Mouse (Mus musculus) forebrain, embryonic 12.5 days (tissue): ENCODE measurements around the gene Fcer1g. TPM values are rescaled to one million over a fixed set of nuclear protein-coding genes. Genes with fewer than 3 reads are reported as not detected.

Experiments
- ATAC-seq: fragments of 200-750 bp; cut with Nextera tagmentation; 2 replicates; pipeline ENCODE4 v1.8.0; 2017; ENCODE audit warnings: moderate TSS enrichment; ENCODE audit not compliant: low FRiP score
- H3K27ac ChIP-seq: fragments of 300-500 bp; sonication (generic); 2 replicates; pipeline ENCODE4 v1.5.1; 2016; ENCODE audit warnings: mild to moderate bottlenecking
- H3K27me3 ChIP-seq: fragments of 300-500 bp; sonication (generic); 2 replicates; pipeline ENCODE4 v1.6.1; 2016; ENCODE audit warnings: mild to moderate bottlenecking
- H3K36me3 ChIP-seq: fragments of 300-500 bp; sonication (generic); replicated peaks from 2 replicates; pipeline ENCODE4 v1.6.1; 2016; ENCODE audit warnings: mild to moderate bottlenecking
- H3K4me1 ChIP-seq: fragments of 300-500 bp; sonication (generic); 2 replicates; pipeline ENCODE4 v1.6.1; 2016
- H3K4me2 ChIP-seq: fragments of 300-500 bp; sonication (generic); 2 replicates; pipeline ENCODE4 v1.6.1; 2016; ENCODE audit warnings: mild to moderate bottlenecking, moderate library complexity
- H3K4me3 ChIP-seq: fragments of 300-500 bp; sonication (generic); replicated peaks from 2 replicates; pipeline ENCODE4 v1.5.1; 2016; ENCODE audit warnings: mild to moderate bottlenecking
- H3K9ac ChIP-seq: fragments of 300-500 bp; sonication (generic); 2 replicates; pipeline ENCODE4 v1.6.1; 2016; ENCODE audit warnings: mild to moderate bottlenecking
- H3K9me3 ChIP-seq: fragments of 300-500 bp; sonication (generic); 2 replicates; pipeline ENCODE4 v1.6.1; 2016
- WGBS: fragments of 180-500 bp; shearing (Covaris S2); methylation state at CpG from one replicate; pipeline ENCODE4 v1.1.7; 2016; 5-methylcytosine and 5-hydroxymethylcytosine counted together
- polyA plus RNA-seq: library from polyadenylated mRNA; unstranded; fragments of >200 nt; fragmentation: Nextera tagmentation; extraction: Ambion mirVana; gene quantifications from 2 replicates; pipeline ENCODE4 v1.2.1, GENCODE M21; 2016

Gene Fcer1g
- polyA plus RNA-seq, 1 experiment from 2014 or later: 15.3 TPM

DNA sequence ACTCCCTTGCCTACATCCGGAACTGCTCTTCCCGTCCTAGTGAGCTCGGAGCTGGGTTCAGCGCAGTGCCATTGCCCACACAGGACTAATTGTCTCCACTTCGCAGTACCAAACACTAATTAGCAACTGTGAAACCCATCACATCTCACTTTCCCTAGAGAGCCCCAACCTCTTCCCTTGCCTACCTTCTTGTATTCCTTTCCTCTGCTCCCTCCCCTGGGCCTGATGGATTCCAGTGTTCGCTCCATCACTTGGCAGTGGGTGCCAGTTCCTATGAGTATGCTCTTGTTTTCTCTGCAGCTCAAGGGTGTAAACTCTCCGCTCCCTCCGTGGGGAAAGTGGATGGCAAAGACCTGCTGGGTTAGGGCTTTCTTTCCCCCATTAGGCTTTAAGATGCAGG lies 48.5 kb downstream of the Fcer1g start:
- Histone ChIP-seq H3K9me3 (no peaks in the 10 kb centered on the region), H3K4me3 (no peak overlapping the region), H3K27ac (no peak overlapping the region), H3K4me2 (no peak overlapping the region), H3K36me3 (no peaks in the 10 kb centered on the region), H3K27me3 (peaks cover 9% of the 10 kb centered on the region; the same call in 1 of the 2 replicates), H3K9ac (no peak overlapping the region), H3K4me1 (peaks cover 20% of the 10 kb centered on the region)
- 61% methylated on average over 8 of the region's 8 CpGs for WGBS
- no peak for ATAC-seq

DNA sequence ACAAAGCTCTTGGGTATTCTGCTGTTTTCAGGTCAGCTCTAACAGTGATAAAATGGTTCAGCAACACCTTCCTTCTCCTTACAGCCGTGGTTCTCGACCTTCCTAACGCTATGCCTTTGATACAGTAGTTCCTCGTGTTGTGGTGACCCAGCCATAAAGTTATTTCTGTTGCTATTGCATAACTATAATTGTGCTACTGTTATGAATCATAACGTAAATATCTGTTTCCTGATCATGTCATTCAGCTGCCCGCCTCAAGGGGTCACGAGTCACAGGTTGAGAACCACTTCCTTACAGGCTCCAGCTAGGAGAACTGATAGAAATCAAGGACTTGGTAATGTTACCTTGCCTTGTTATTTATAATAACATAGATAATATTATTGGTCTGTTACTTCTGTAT lies 49.9 kb downstream of the Fcer1g start:
- Histone ChIP-seq H3K36me3 (no peaks in the 10 kb centered on the region), H3K9ac (no peak overlapping the region), H3K4me3 (no peak overlapping the region), H3K27ac (no peak overlapping the region), H3K9me3 (no peaks in the 10 kb centered on the region), H3K4me2 (no peak overlapping the region), H3K27me3 (0 out of 2 replicates have a peak, but pooled peaks cover 7% of the 10 kb centered on the region), H3K4me1 (peaks cover 14% of the 10 kb centered on the region)
- WGBS: 89% methylated on average over 7 of the region's 7 CpGs
- ATAC-seq: no peak

DNA sequence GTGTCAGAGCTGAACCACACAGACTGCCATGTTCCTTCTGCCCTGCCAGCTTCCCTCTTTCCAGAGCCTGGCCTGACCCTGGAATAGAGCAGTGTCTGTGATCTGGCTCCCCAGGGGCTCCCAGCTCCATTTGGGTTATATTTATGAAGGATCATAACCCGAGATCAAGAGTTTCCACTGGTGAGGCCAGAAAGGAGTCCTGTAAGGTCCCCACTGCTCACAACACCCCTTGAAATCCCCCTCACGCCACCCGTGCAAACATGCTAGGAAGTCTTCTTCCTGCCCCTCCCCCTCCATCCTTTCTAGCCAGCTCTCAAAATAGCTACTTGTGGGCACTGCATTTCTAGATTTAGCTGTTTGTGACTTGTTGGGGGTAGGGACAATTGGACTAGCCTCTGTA lies 50.5 kb downstream of the Fcer1g start:
- WGBS: 77% methylated on average over 3 of the region's 3 CpGs
- Histone ChIP-seq H3K27ac (no peak overlapping the region), H3K9me3 (no peaks in the 10 kb centered on the region), H3K36me3 (no peaks in the 10 kb centered on the region), H3K4me3 (no peak overlapping the region), H3K9ac (no peak overlapping the region), H3K4me2 (no peak overlapping the region), H3K27me3 (0 out of 2 replicates have a peak, but pooled peaks cover 7% of the 10 kb centered on the region), H3K4me1 (peaks cover 7% of the 10 kb centered on the region)
- no peak for ATAC-seq

DNA sequence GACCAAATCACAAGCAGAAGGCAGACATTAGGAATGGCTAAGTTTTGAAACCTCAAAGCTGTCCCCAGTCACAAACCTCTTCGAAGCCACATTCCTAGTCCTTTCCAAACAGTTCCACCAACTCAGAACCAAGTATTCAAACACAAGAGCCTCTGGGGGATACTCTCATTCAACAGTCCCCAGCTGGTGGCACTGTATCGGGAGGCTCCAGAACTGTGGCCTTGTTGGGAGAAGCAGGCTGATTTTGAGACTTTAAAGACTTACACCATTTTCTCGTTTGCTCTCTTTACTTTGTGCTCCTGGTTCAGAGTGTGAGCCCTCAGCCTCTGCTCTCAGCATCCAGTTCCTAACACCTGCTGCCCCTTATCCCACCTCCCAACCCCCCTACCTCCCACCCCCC lies 51.1 kb downstream of the Fcer1g start:
- WGBS: 81% methylated on average over 3 of the region's 3 CpGs
- Histone ChIP-seq H3K27ac (no peak overlapping the region), H3K4me3 (no peak overlapping the region), H3K27me3 (0 out of 2 replicates have a peak, but pooled peaks cover 7% of the 10 kb centered on the region), H3K9ac (no peak overlapping the region), H3K4me2 (no peak overlapping the region), H3K4me1 (peaks cover under 1% of the 10 kb centered on the region), H3K36me3 (no peaks in the 10 kb centered on the region), H3K9me3 (no peaks in the 10 kb centered on the region)
- no peak for ATAC-seq

Other genes starting within 250 kb of the Fcer1g start
- 0.26 and 0.31 TPM in 2 replicates for gene Fcgr4, start 215.4 kb downstream of the Fcer1g start, polyA plus RNA-seq
- 4.8 and 4.9 TPM in 2 replicates for gene Fcgr3, start 169.4 kb downstream of the Fcer1g start, polyA plus RNA-seq
- 3.9 and 5.2 TPM in 2 replicates for gene Cfap126, start 120.4 kb downstream of the Fcer1g start, polyA plus RNA-seq
- 218 and 236 TPM in 2 replicates for gene Sdhc, start 83.8 kb downstream of the Fcer1g start, polyA plus RNA-seq
- gene Mpz, start 83.7 kb downstream of the Fcer1g start, polyA plus RNA-seq: 0.54 and 1.0 TPM in 2 replicates
- gene Pcp4l1, start 38.1 kb downstream of the Fcer1g start, polyA plus RNA-seq: 6.7 and 7.0 TPM in 2 replicates
- 0.22 and 0.23 TPM in 2 replicates for gene Nr1i3, start 20.4 kb downstream of the Fcer1g start, polyA plus RNA-seq
- gene Tomm40l, start 11.9 kb downstream of the Fcer1g start, polyA plus RNA-seq: 29.4 and 31.6 TPM in 2 replicates
- gene Apoa2, start 9.3 kb downstream of the Fcer1g start, polyA plus RNA-seq: 1.5 and 2.6 TPM in 2 replicates
- 8.9 TPM in 2 replicates for gene Adamts4, start 16.1 kb upstream of the Fcer1g start, polyA plus RNA-seq
- gene Ndufs2, start 17.0 kb upstream of the Fcer1g start, polyA plus RNA-seq: 209 and 213 TPM in 2 replicates
- gene B4galt3, start 36.0 kb upstream of the Fcer1g start, polyA plus RNA-seq: 78.1 and 78.6 TPM in 2 replicates
- gene Ppox, start 46.8 kb upstream of the Fcer1g start, polyA plus RNA-seq: 58.7 and 68.0 TPM in 2 replicates
- gene Usp21, start 53.6 kb upstream of the Fcer1g start, polyA plus RNA-seq: 119 and 125 TPM in 2 replicates
- gene Ufc1, start 60.7 kb upstream of the Fcer1g start, polyA plus RNA-seq: 94.8 and 98.4 TPM in 2 replicates
- 48.5 and 51.0 TPM in 2 replicates for gene Dedd, start 94.8 kb upstream of the Fcer1g start, polyA plus RNA-seq
- 46.4 and 48.7 TPM in 2 replicates for gene Nit1, start 111.3 kb upstream of the Fcer1g start, polyA plus RNA-seq
- gene Pfdn2, start 111.3 kb upstream of the Fcer1g start, polyA plus RNA-seq: 167 and 178 TPM in 2 replicates
- gene Klhdc9, start 126.4 kb upstream of the Fcer1g start, polyA plus RNA-seq: 2.5 and 2.6 TPM in 2 replicates
- 1.0 and 1.1 TPM in 2 replicates for gene Nectin4, start 135.7 kb upstream of the Fcer1g start, polyA plus RNA-seq
- 0.69 and 0.75 TPM in 2 replicates for gene Arhgap30, start 154.6 kb upstream of the Fcer1g start, polyA plus RNA-seq
- gene Usf1, start 176.9 kb upstream of the Fcer1g start, polyA plus RNA-seq: 175 and 190 TPM in 2 replicates
- 9.0 and 11.0 TPM in 2 replicates for gene Tstd1, start 184.5 kb upstream of the Fcer1g start, polyA plus RNA-seq
- gene F11r, start 203.2 kb upstream of the Fcer1g start, polyA plus RNA-seq: 11.1 and 11.4 TPM in 2 replicates